Comparison of ENCODE assay signal across 24 mouse cellular contexts in the genomic region with DNA sequence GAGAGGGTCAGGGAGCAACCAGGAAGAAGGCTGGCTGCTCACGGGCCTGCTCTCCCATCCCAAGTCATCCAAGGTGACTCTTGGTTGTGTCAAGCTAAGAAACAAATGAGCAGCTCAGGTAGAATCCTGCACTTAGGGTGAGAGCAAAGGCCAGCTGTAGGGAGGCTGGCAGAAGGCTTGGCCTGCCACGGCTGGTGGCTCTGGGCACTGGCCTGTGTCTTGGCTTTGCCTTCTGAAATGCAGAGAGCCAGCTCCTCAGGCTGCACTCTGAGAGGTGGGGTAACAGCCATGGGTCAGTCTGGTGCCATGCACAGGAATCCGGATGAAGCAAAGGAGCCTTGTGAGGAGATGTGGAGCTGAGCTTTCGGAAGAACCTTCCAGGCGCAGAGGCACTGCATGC. TPM values are rescaled to one million over a fixed set of nuclear protein-coding genes. Genes with fewer than 3 reads are reported as not detected.
DNase-seq lines count a peak whose midpoint lies in the region; ATAC-seq lines count a peak whose summit lies in the region.
"Had no signal": no experiment of that assay in that cellular context is flagged by ENCODE, and none has a peak within 500 bp of the region (broad histone marks: within the 10 kb centered on the region; RNA-seq: fewer than 3 reads in every experiment).

No protein-coding gene starts in this region.

- no peak for ATAC-seq in activated CD4-positive, CD25-positive, alpha-beta regulatory T cell, adult 4 months
- ATAC-seq: forebrain, embryonic 15.5 days; hindbrain, postnatal 0 days; Patski had no signal

- intact Hi-C loops in gastrocnemius, postnatal 14 days (cut with DNase I; ENCODE audit: low total_unique reads) = no loop called here
- intact Hi-C loops in left cerebral cortex, postnatal 14 days (cut with DNase I) = no loop called here

- DNase-seq in gastrocnemius, postnatal 14 days = peak; percentile 10
- DNase-seq in gastrocnemius, postnatal 4 days (ENCODE audit: low spot score in 2 of 2) = no peak
- peak; percentile 67 for DNase-seq in kidney, adult 18-20 months
- DNase-seq in kidney, postnatal 10 days = no peak
- DNase-seq in kidney, adult 9 months = peak; percentile 89
- DNase-seq in kidney, postnatal 25 days = peak; percentile 64 to 90
- no peak for DNase-seq in left cerebral cortex, postnatal 14 days (ENCODE audit: low spot score in 2 of 2)
- DNase-seq: adrenal gland, adult 2 months; adrenal gland, postnatal 14 days; cerebellum, adult 11-12 months; cerebellum, adult 8-10 months; cerebellum, postnatal 10 days; cerebellum, postnatal 36 days; embryo, embryonic 11 days; gastrocnemius, postnatal 36 days; heart, adult 11 months had no signal

RNA-seq across cellular contexts. Expression of gene Gm20431, which starts 7.1 kb away (rescaled TPM):
- 10 to 100 TPM; 10.3 to 12.3 TPM for total RNA-seq in gastrocnemius, postnatal 14 days (2021)
- total RNA-seq in gastrocnemius, postnatal 4 days (2021) = 10 to 100 TPM; 20.3 to 22.9 TPM
- 10 to 100 TPM; 63.3 to 65.1 TPM for total RNA-seq in left cerebral cortex, postnatal 14 days (2021)
- polyA plus RNA-seq in activated CD4-positive, CD25-positive, alpha-beta regulatory T cell, adult 4 months (2017; shearing (Covaris generic)) = not detected
- total RNA-seq: hematopoietic stem cell, adult 5-6 weeks had no signal
- polyA plus RNA-seq: cortical plate, adult 2 months; erythroblast, embryonic 14.5 days; G1E had no signal

RNA-seq across cellular contexts. Expression of gene Cebpb, which starts 20.3 kb away (rescaled TPM):
- total RNA-seq in gastrocnemius, postnatal 14 days (2021) = 100 to 1,000 TPM in 1 of 2 experiments, 10 to 100 TPM in 1; 66.9 to 120 TPM
- 10 to 100 TPM; 25.7 to 35.7 TPM for total RNA-seq in gastrocnemius, postnatal 4 days (2021)
- 10 to 100 TPM; 12.6 to 13.4 TPM for total RNA-seq in left cerebral cortex, postnatal 14 days (2021)
- polyA plus RNA-seq in activated CD4-positive, CD25-positive, alpha-beta regulatory T cell, adult 4 months (2017; shearing (Covaris generic)) = 1 to 10 TPM in 1 of 2 experiments, under 1 TPM in 1; 0.32 to 2.6 TPM

RNA-seq across cellular contexts. Expression of gene Tmem189, which starts 21.2 kb away (rescaled TPM):
- total RNA-seq in gastrocnemius, postnatal 14 days (2021) = 10 to 100 TPM; 18.1 to 22.8 TPM
- 10 to 100 TPM; 27.4 to 28.0 TPM for total RNA-seq in gastrocnemius, postnatal 4 days (2021)
- total RNA-seq in left cerebral cortex, postnatal 14 days (2021) = 10 to 100 TPM; 54.6 to 58.5 TPM
- polyA plus RNA-seq in activated CD4-positive, CD25-positive, alpha-beta regulatory T cell, adult 4 months (2017; shearing (Covaris generic)) = 10 to 100 TPM; 12.6 to 13.5 TPM

RNA-seq across cellular contexts. Expression of gene Ube2v1, which starts 36.5 kb away (rescaled TPM):
- 100 to 1,000 TPM; 158 to 180 TPM for total RNA-seq in gastrocnemius, postnatal 14 days (2021)
- 100 to 1,000 TPM; 183 to 193 TPM for total RNA-seq in gastrocnemius, postnatal 4 days (2021)
- 100 to 1,000 TPM; 215 to 250 TPM for total RNA-seq in left cerebral cortex, postnatal 14 days (2021)
- 100 to 1,000 TPM; 308 to 398 TPM for polyA plus RNA-seq in activated CD4-positive, CD25-positive, alpha-beta regulatory T cell, adult 4 months (2017; shearing (Covaris generic))

Comparison
In these comparisons a context has a peak if more than half of its experiments do, and no peak if none do; other contexts are left out.
1. DNase-seq: peak in gastrocnemius, postnatal 14 days (single experiment), kidney, adult 18-20 months (single experiment), kidney, adult 9 months (single experiment) and kidney, postnatal 25 days (2 of 2); none in gastrocnemius, postnatal 4 days (0 of 2), kidney, postnatal 10 days (single experiment) and left cerebral cortex, postnatal 14 days (0 of 2).